Mouse (Mus musculus) liver (tissue): ENCODE measurements at regions not wholly inside any gene's neighbourhood (a gene's known extent, or its start where the extent isn't known, plus 50 kb on each side); places are given as distances from the start of the nearest gene placed in this dataset.

ENCODE experiments used
- DNase-seq: peaks from one replicate; pipeline ENCODE4 v3.0.0-alpha.2; 2020; ENCODE audit warnings: mixed read lengths

GRCm38 (mm10) chr5:52092273-52092672 is 98.0 kb downstream of the Dhx15 start:
- no peak for DNase-seq

GRCm38 (mm10) chr5:52088131-52088530 is 102.2 kb downstream of the Dhx15 start:
- no peak for DNase-seq

GRCm38 (mm10) chr5:52086766-52087429 is 103.4 kb downstream of the Dhx15 start:
- DNase-seq, result no peak

GRCm38 (mm10) chr5:52080268-52080667 is 110.0 kb downstream of the Dhx15 start:
- no peak for DNase-seq

GRCm38 (mm10) chr5:52077696-52078095 is 112.6 kb downstream of the Dhx15 start:
- no peak for DNase-seq

GRCm38 (mm10) chr5:52075096-52075495 is 115.2 kb downstream of the Dhx15 start:
- DNase-seq, result no peak

GRCm38 (mm10) chr5:52064804-52065451 is 125.4 kb downstream of the Dhx15 start:
- DNase-seq, result peak; percentile 77

GRCm38 (mm10) chr5:52062214-52062613 is 128.1 kb downstream of the Dhx15 start:
- DNase-seq, result no peak

- DNase-seq, result no peak
These were observed 129.1 kb downstream of the Dhx15 start for GRCm38 (mm10) chr5:52061226-52061625.

- no peak for DNase-seq
These were observed 133.1 kb downstream of the Dhx15 start for GRCm38 (mm10) chr5:52057261-52057660.

- DNase-seq, result no peak
These were observed 138.2 kb downstream of the Dhx15 start for GRCm38 (mm10) chr5:52052072-52052465.

- no peak for DNase-seq
These were observed 138.8 kb downstream of the Dhx15 start for GRCm38 (mm10) chr5:52051383-52052071.

- no peak for DNase-seq
These were observed 141.5 kb downstream of the Dhx15 start for GRCm38 (mm10) chr5:52048790-52049189.

- DNase-seq, result no peak
These were observed 143.6 kb downstream of the Dhx15 start for GRCm38 (mm10) chr5:52046704-52047103.

- DNase-seq, result no peak
These were observed 146.2 kb downstream of the Dhx15 start for GRCm38 (mm10) chr5:52044101-52044500.

GRCm38 (mm10) chr5:52041447-52041846 is 148.9 kb downstream of the Dhx15 start:
- DNase-seq, result no peak

GRCm38 (mm10) chr5:52040427-52041312 is 149.6 kb downstream of the Dhx15 start:
- DNase-seq, result peak; percentile 4

GRCm38 (mm10) chr5:52035339-52035738 is 155.0 kb downstream of the Dhx15 start:
- no peak for DNase-seq

GRCm38 (mm10) chr5:52027478-52027877 is 162.8 kb downstream of the Dhx15 start:
- DNase-seq, result no peak

GRCm38 (mm10) chr5:52026148-52026547 is 164.2 kb downstream of the Dhx15 start:
- DNase-seq, result no peak

- no peak for DNase-seq
These were observed 167.1 kb downstream of the Dhx15 start for GRCm38 (mm10) chr5:52023212-52023611.

- no peak for DNase-seq
These were observed 173.3 kb downstream of the Dhx15 start for GRCm38 (mm10) chr5:52016992-52017391.

- DNase-seq, result no peak
These were observed 174.5 kb downstream of the Dhx15 start for GRCm38 (mm10) chr5:52015786-52016185.
